Mouse (Mus musculus) layer of hippocampus, adult 18-20 months (tissue): Measurements from ENCODE around the gene Thumpd1. TPM values are rescaled to one million over a fixed set of nuclear protein-coding genes. Genes with fewer than 3 reads are reported as not detected.
A peak's percentile ranks its signal among the peaks of the same experiment; 100 is the strongest.

ENCODE experiments used
- DNase-seq, 2 experiments: peaks; one replicate each; pipeline ENCODE4 v3.0.0; 2022; ENCODE audit warnings: low spot score in 2 of 2
- total RNA-seq, 2 experiments: library from RNA; stranded (reverse); gene quantifications; 2 replicates each; pipeline ENCODE4 v1.2.3; 2021

The Thumpd1 gene
- total RNA-seq, 2 experiments from 2014 or later: 49.5 to 50.4 TPM

DNA sequence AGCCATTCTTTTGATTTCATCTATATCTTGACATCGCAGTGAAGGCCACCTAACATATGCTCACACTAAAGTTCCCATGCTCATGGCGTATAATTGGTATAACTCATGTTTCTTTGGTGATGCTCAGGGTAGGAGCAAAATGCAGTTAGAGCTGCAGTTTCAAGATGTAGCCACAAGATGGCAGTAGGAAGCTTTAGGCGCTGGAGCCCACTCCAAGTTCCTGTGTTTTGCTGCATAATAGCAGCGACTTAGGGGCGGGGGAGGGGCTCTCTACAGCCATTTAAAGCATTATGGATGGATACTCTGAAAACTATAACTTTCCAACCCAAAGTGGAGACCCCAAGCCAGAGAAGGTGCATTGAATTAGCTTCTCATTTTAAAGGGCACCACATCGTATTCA, 47.1 kb downstream of the Thumpd1 start:
- peak in 1 of 2 experiments; percentile 72 for DNase-seq

DNA sequence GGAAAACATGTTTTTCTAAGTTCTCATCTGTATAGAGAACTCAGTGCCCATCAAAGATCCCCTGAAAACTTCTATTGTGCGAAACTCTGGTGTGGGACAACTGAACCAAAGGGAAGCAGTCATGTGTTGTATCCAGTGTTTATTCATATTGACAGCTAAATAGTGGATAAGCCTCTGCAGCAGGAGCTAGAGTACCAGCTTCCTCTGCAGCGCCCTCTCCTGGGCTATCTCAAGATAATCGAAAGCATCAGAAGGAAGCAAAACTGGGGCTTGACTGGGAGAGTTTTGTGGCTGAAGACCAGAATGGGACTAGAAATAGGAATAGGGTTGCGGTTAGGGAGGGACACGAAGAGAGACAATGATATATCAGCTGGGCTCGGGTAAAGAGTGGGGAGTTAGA, 49.7 kb downstream of the Thumpd1 start:
- DNase-seq: peak in 1 of 2 experiments; percentile 26

DNA sequence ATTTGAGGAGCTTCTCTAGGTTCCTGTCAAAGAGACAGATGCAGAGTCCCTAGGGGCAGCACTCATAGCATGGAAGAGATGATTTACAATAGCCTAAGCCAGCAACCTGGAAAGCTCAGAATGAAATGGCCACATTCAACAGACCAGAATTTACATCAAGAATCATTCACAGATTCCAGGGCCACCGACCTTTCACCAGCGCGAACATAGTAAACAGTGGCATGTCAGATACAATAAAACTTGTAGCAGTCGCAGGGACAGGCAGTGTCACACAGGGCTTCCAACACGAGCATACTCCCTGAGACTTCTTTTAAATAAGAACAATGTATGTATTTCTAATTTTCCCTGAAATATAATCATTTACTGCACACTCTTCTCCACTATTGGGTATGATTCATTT, 50.2 kb downstream of the Thumpd1 start:
- DNase-seq: no peak

DNA sequence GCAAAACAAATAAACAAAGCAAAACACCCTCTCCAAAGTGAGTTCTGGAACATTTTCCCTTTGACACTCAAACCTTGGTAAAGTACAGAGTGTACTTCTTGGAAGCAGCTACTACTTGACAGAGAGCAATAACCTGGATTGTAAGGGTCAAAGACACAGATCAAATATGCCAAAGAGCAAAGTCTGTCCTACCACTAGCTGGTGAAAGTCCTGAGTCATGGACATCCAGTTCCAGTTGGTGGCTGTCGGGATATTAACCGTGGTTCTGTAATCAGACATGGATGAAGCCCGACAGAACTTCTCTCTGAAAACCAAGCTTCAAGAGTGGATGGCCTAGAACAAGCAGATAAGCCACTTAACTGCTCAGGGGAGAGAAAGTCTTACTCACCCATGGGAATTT, 52.7 kb downstream of the Thumpd1 start:
- DNase-seq: no peak

Other genes with a start within 250 kb of the Thumpd1 start
- not detected for gene Umod, start 241.5 kb downstream of the Thumpd1 start, total RNA-seq
- gene Acsm5, start 201.3 kb downstream of the Thumpd1 start, total RNA-seq: 1 to 10 TPM; 1.1 to 1.2 TPM
- not detected for gene Pdilt, start 197.3 kb downstream of the Thumpd1 start, total RNA-seq
- not detected for gene Acsm2, start 166.5 kb downstream of the Thumpd1 start, total RNA-seq
- not detected for gene Acsm1, start 113.8 kb downstream of the Thumpd1 start, total RNA-seq
- not detected for gene Acsm4, start 30.8 kb downstream of the Thumpd1 start, total RNA-seq
- gene Acsm3, start 40.1 kb upstream of the Thumpd1 start, total RNA-seq: not detected
- under 1 TPM; 0.74 to 0.97 TPM for gene Rexo5, start 73.2 kb upstream of the Thumpd1 start, total RNA-seq
- 1 to 10 TPM; 8.2 to 9.0 TPM for gene Eri2, start 73.3 kb upstream of the Thumpd1 start, total RNA-seq
- 10 to 100 TPM; 10.4 to 11.1 TPM for gene Lyrm1, start 175.1 kb upstream of the Thumpd1 start, total RNA-seq
- 10 to 100 TPM; 24.8 to 28.7 TPM for gene Dcun1d3, start 175.5 kb upstream of the Thumpd1 start, total RNA-seq